Mouse (Mus musculus): ENCODE results near the gene Satb2.

GRCm38 (mm10) chr1:57009171-57009570 is 30.7 kb upstream of the Satb2 start:
- TF ChIP-seq POLR2A (IDR thresholded peaks at IDR 0.05; ENCODE audit: control insufficient read depth, extremely low read depth, insufficient read depth, low read length, poor library complexity) (no peak), CTCF (IDR thresholded peaks at IDR 0.05; ENCODE audit: borderline replicate concordance, control insufficient read depth, extremely low read depth, insufficient read depth, low read length, poor library complexity) (no peak)
